Mouse (Mus musculus) heart, embryonic 10.5 days (tissue): ENCODE data around the gene Krt73. TPM values are rescaled to one million over a fixed set of nuclear protein-coding genes. Genes with fewer than 3 reads are reported as not detected.

Experiments used
- DNase-seq: peaks from one replicate; pipeline ENCODE4 v3.0.0-alpha.2; 2017; ENCODE audit warnings: low spot score
- H3K27ac ChIP-seq: fragments of 300-500 bp; sonication (generic); 2 replicates; pipeline ENCODE4 v1.5.1; 2016; ENCODE audit warnings: mild to moderate bottlenecking
- H3K27me3 ChIP-seq: fragments of 300-500 bp; sonication (generic); 2 replicates; pipeline ENCODE4 v1.6.1; 2016; ENCODE audit warnings: mild to moderate bottlenecking; ENCODE audit not compliant: poor library complexity, insufficient read depth, severe bottlenecking
- H3K36me3 ChIP-seq: fragments of 300-500 bp; sonication (generic); 2 replicates; pipeline ENCODE4 v1.6.1; 2016; ENCODE audit warnings: mild to moderate bottlenecking, moderate library complexity
- H3K4me1 ChIP-seq: fragments of 300-500 bp; sonication (generic); 2 replicates; pipeline ENCODE4 v1.6.1; 2016; ENCODE audit warnings: mild to moderate bottlenecking
- H3K4me3 ChIP-seq: fragments of 300-500 bp; sonication (generic); 2 replicates; pipeline ENCODE4 v1.5.1; 2016; ENCODE audit warnings: mild to moderate bottlenecking, moderate library complexity
- H3K9me3 ChIP-seq: fragments of 300-500 bp; sonication (generic); 2 replicates; pipeline ENCODE4 v1.6.1; 2016; ENCODE audit warnings: mild to moderate bottlenecking, moderate library complexity
- WGBS: fragments of 180-500 bp; shearing (Covaris S2); methylation state at CpG from one replicate; pipeline ENCODE4 v1.1.7; 2016; 5-methylcytosine and 5-hydroxymethylcytosine counted together
- polyA plus RNA-seq: library from polyadenylated mRNA; unstranded; fragments of >200 nt; fragmentation: Nextera tagmentation; extraction: Ambion mirVana; gene quantifications from 2 replicates; pipeline ENCODE4 v1.2.1, GENCODE M21; 2016

Krt73 gene
- polyA plus RNA-seq, result not detected in 2 replicates

DNA sequence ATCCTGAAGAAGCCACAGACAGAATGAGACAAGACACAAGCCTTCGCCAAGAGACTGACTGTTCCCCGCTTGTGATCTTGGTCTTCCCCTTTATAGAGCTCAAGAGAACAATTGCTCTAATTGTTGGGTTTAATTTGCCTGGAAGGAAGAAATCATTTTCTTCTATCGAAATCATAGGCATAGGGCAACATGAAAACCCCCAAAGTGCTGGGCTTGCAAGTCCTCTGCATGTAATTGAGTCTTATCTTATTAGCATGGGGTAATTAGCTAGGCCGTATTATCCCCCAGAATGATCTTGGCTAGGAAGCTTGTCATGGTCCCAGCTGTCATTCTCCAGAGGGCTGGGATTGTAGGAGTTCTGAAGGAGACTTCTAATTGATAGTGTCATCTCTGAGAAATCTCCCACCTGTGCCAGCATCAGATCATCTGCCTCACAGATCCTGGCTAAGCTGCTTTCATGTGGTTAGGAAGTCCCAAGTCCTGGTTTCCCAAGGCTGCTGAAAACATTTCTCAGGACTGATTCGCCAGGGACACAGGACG, at the start of gene Krt73:
Krt73 (minus strand) TSS at position 51 of the 540 bp plus-strand sequence.
- Histone ChIP-seq H3K36me3 (no peaks in the 10 kb centered on the region), H3K27ac (no peak within 1 kb of the TSS), H3K4me3 (no peak within 1 kb of the TSS), H3K9me3 (no peaks in the 10 kb centered on the region), H3K4me1 (no peaks in the 10 kb centered on the region), H3K27me3 (peaks cover 42% of the 10 kb centered on the region)
- no peak for DNase-seq
- WGBS, result 76% methylated on average over 6 of the region's 6 CpGs

DNA sequence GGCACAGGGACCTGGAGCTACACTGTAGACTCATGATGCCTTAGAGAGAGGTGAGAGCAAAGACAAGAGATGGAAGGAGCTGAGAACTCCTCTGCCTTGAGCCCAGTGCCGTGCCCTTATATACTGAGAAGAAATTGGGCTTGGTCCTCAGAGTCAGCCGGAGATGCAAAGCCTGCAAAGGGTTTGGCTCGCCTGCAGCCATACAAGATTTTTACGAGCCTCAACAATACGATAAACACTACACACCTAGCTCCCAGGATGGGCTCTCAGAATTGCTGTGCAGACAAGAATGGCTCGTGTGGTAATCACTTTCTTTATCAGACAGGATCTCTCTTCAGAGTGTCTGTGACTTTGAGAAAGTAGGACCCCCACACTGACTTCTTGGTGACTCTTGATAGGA, 48.5 kb upstream of the Krt73 start, which contains the start of gene Krt1:
Krt1 (minus strand) TSS at position 101 of the 400 bp plus-strand sequence.
- no peaks in the 10 kb centered on the region for H3K36me3 ChIP-seq
- DNase-seq, result no peak
- no peaks in the 10 kb centered on the region for H3K9me3 ChIP-seq
- WGBS, result 70% methylated on average over 6 of the region's 6 CpGs
- H3K4me1 ChIP-seq, result peaks cover 21% of the 10 kb centered on the region
- H3K27ac ChIP-seq, result no peak within 1 kb of the TSS
- peaks cover 92% of the 10 kb centered on the region for H3K27me3 ChIP-seq
- no peak within 1 kb of the TSS for H3K4me3 ChIP-seq

DNA sequence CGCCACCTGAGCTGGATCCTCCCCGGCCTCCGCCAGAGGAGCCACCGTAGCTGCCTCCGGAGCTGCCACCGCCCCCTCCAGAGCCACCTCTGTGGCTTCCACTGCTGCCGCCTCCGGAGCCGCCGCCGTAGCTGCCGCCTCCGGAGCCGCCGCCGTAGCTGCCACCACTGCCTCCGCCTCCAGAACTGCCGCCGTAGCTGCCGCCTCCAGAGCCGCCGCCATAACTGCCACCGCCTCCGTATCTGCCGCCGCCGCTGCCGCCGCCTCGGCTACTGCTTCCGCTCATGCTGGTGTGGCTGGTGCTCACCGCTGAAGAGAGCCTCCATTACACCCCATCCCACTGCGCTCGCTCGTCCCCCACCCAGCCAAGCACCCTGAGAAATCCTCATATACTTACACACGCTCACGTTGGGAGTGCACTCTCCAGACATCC, 43.8 kb upstream of the Krt73 start:
- H3K4me3 ChIP-seq, result peak overlapping the region; percentile 66
- no peak for DNase-seq
- H3K9me3 ChIP-seq, result no peaks in the 10 kb centered on the region
- WGBS, result under 1% methylated on average over 37 of the region's 37 CpGs
- H3K27ac ChIP-seq, result peak overlapping the region; percentile 83
- no peaks in the 10 kb centered on the region for H3K36me3 ChIP-seq
- H3K27me3 ChIP-seq, result peaks cover 76% of the 10 kb centered on the region
- peaks cover 7% of the 10 kb centered on the region for H3K4me1 ChIP-seq

DNA sequence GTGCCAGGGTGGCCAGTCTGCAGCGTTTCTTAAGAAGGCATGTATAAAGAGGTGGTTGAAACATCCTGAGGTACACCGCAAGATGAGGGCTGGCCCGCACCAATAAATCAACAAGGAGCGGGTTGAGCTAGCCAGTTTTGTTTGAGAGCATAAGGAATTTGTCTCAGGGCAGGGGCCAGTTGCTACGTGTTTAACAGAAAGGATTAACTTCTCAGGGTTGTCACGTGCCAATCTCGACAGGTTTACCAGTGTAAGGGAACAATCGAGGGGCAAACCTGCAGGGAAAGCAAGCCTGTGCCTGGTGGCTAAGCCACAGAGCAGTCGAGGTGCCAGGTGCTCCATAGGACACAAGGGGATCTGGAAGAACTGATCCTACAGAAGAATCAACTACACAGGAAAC, 41.0 kb upstream of the Krt73 start:
- peaks cover 7% of the 10 kb centered on the region for H3K4me1 ChIP-seq
- no peak for DNase-seq

DNA sequence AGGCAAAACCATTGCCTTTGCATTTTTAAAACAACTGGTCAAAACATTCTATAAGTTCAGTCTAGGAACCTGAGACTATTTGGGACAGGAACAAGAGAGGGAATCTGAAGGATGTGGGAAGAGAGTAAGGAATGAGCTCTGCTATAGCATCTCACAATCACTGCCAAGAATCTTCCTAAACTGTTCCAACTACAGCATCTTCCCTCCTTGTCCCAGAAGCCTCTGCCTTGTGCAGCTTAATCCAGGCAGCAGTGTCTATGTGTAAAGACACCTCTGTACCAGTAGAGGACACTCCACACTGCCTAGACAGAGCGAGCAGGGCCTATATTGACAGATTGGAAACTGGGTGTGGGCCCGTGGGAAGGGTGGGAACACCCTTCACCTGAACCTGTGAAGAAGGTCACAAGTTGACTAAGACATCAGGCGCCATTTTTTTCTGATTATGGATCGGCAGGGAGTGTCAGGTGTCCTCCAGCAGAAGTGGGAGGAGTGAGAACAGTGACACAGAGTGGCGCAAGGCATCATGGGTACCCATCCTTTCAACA, 32.7 kb upstream of the Krt73 start:
- Histone ChIP-seq H3K4me3 (no peak overlapping the region), H3K27ac (no peak overlapping the region), H3K9me3 (no peaks in the 10 kb centered on the region), H3K36me3 (no peaks in the 10 kb centered on the region), H3K27me3 (peaks cover 14% of the 10 kb centered on the region; the same call in 1 of the 2 replicates), H3K4me1 (no peaks in the 10 kb centered on the region)
- DNase-seq, result no peak
- WGBS, result 60% methylated on average over 5 of the region's 5 CpGs

More for the DNA sequence above, 41.0 kb upstream of the Krt73 start:
- no peak overlapping the region for H3K27ac ChIP-seq
- no peaks in the 10 kb centered on the region for H3K9me3 ChIP-seq
- WGBS, result 70% methylated on average over 9 of the region's 9 CpGs
- H3K4me3 ChIP-seq, result no peak overlapping the region
- no peaks in the 10 kb centered on the region for H3K36me3 ChIP-seq
- H3K27me3 ChIP-seq, result peaks cover 59% of the 10 kb centered on the region

DNA sequence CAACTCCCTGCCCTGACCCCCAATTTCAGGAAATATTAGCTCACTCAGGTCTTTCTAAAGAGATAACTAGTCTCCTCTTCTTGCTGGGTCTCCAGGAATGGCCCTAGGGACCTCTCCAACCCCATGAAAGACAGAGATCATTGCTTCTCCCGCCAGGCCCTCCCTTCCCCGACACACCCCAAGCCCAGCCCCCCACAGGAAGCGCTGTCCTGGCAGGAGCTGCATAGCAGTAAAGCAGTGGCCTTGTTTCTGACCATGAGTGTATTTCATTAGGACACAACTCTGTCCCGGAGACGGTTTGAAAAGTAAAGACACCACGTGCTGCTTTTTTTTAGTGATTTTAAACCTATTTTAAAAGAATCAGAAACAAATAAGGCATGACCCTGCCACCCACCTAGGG, 31.0 kb upstream of the Krt73 start:
- 45% methylated on average over 6 of the region's 6 CpGs for WGBS
- no peak for DNase-seq

DNA sequence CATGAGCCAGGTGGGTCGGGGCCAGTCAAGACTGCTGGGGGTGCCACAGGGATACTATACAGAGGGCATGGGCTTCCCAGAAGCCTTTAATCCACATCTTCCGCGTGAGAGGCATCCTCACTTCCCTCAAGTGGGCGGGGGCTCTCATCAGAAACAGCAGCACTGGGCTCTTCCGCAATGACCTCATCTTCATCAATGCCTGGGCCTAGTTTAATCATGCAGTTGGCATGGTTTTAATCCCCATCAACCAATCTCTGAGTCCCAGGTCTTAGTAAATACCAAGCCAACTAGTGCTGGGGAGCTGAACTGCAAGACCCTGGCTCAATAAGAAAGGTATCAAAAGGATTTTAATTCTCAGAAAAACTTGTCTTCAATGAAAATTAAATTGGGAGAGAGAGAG, 27.3 kb upstream of the Krt73 start:
- Histone ChIP-seq H3K4me3 (no peak overlapping the region), H3K36me3 (no peaks in the 10 kb centered on the region), H3K27ac (no peak overlapping the region), H3K27me3 (0 out of 2 replicates have a peak, but pooled peaks cover 14% of the 10 kb centered on the region), H3K4me1 (peaks cover 14% of the 10 kb centered on the region; the same call in 1 of the 2 replicates), H3K9me3 (no peaks in the 10 kb centered on the region)
- no peak for DNase-seq
- WGBS, result 69% methylated on average over 5 of the region's 5 CpGs

More for the DNA sequence above, 31.0 kb upstream of the Krt73 start:
- Histone ChIP-seq H3K27ac (no peak overlapping the region), H3K4me3 (no peak overlapping the region), H3K9me3 (no peaks in the 10 kb centered on the region), H3K4me1 (no peaks in the 10 kb centered on the region), H3K36me3 (no peaks in the 10 kb centered on the region), H3K27me3 (peaks cover 5% of the 10 kb centered on the region; the same call in 1 of the 2 replicates)

DNA sequence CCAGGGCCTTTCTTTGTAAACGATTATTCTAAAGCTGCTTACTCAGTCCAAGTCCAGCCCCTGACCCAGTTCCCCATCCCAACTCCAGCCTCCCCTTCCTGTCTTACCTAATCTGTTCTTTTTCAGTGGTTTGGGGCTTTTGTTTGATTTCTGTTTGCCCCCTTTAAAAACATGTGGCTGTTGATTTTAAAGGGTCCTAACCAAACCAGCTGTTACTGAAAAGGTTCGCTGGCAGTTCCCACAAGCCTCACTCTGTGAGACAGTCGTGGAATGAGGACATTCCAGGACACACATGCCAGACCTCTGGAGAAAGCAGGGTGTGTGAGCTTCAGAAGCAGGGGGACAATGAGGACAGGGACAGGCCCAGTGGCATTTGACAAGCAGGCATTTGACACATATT, 19.6 kb upstream of the Krt73 start:
- Histone ChIP-seq H3K36me3 (no peaks in the 10 kb centered on the region), H3K9me3 (no peaks in the 10 kb centered on the region)
- 25% methylated on average over 3 of the region's 3 CpGs for WGBS

DNA sequence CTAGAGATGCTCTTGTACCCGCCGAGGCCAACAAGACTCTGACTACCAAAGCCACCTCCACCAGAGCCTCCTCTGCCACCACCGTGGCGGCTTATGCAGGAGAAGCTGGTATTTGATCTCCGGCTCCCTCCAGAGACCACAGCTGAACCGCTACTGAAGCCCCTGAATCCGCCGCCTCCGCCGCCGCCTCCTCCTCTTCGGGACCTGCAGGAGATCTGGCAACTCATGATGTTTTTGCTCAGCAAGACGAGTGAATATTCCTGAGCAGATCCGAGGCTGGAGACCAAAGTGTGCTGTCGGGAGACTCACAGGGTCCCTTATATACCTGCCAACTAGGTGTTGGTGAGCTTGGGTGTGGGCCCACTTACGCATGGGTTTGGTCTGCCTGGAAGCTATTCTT, 15.7 kb upstream of the Krt73 start, which contains the start of gene Krt2:
Krt2 (minus strand) TSS at position 295 of the 400 bp plus-strand sequence.
- Histone ChIP-seq H3K9me3 (no peaks in the 10 kb centered on the region), H3K4me1 (no peaks in the 10 kb centered on the region), H3K27me3 (peaks cover 28% of the 10 kb centered on the region), H3K4me3 (no peak within 1 kb of the TSS), H3K36me3 (no peaks in the 10 kb centered on the region), H3K27ac (no peak within 1 kb of the TSS)
- DNase-seq, result no peak
- 60% methylated on average over 16 of the region's 16 CpGs for WGBS

More for the DNA sequence above, 19.6 kb upstream of the Krt73 start:
- peaks cover 22% of the 10 kb centered on the region for H3K27me3 ChIP-seq
- H3K4me1 ChIP-seq, result peaks cover 21% of the 10 kb centered on the region; the same call in 1 of the 2 replicates
- no peak for DNase-seq
- no peak overlapping the region for H3K4me3 ChIP-seq
- H3K27ac ChIP-seq, result no peak overlapping the region

DNA sequence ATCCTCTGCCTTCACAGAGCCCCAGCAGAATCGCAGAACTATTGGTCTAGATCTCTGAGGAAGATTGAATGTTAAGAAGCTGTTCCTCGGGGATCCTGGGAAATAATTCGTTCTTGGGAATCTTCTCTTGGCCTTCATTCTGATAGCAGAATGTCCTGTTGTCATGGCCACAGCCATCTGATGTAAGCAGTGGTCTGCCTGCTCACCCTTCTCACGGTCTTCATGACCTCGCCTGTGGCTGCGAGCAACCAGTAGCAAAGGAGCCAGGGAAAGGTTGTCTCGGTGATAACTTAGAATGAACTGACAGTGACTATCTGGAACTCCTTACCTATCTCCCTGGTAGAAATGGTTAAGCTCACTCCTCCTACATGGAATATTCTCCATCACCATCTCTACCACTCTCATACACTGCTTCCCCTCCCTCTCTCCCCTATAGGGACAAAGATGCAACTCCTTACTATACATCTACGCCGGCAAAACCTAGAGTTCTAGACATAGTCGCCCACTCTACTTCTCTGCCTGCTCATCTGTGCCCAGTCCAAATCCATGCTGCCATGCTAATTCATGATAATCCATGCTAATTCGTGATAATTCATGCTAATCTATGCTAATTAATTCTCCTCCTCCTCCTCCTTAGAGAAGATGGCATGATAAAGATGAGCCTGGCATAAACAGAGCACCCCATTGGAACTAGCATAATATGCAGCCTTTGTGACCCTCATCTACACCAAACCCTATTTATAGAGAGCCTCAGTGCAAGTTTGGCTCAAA, 1.1 kb upstream of the Krt73 start:
- no peak overlapping the region for H3K27ac ChIP-seq
- WGBS, result 79% methylated on average over 11 of the region's 11 CpGs
- H3K27me3 ChIP-seq, result peaks cover 34% of the 10 kb centered on the region
- no peak overlapping the region for H3K4me3 ChIP-seq
- no peak for DNase-seq
- no peaks in the 10 kb centered on the region for H3K9me3 ChIP-seq
- H3K36me3 ChIP-seq, result no peaks in the 10 kb centered on the region
- no peaks in the 10 kb centered on the region for H3K4me1 ChIP-seq

DNA sequence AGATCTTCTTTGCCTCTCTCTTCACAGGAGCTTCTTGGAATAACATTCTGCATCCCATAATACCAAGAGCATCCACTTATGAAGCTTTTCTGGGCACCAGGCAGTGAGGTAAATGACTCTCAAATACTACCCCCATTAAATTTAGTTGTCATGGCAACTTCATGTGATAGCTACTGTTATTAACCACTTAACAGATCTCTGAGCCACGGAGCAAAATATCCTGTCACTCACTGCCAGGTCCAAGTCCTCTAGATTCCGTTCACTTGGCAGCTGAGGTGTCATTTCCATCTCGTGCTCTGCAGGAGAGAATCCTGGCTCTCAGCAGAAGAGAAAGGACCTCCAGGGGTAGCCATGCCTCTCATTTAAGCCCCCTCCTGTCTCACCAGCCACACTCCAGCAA, 11.3 kb downstream of the Krt73 start:
- no peaks in the 10 kb centered on the region for H3K36me3 ChIP-seq
- 26% methylated on average over 3 of the region's 3 CpGs for WGBS
- peaks cover 35% of the 10 kb centered on the region for H3K27me3 ChIP-seq
- H3K4me3 ChIP-seq, result no peak overlapping the region
- no peaks in the 10 kb centered on the region for H3K4me1 ChIP-seq
- H3K27ac ChIP-seq, result no peak overlapping the region
- DNase-seq, result no peak
- no peaks in the 10 kb centered on the region for H3K9me3 ChIP-seq

DNA sequence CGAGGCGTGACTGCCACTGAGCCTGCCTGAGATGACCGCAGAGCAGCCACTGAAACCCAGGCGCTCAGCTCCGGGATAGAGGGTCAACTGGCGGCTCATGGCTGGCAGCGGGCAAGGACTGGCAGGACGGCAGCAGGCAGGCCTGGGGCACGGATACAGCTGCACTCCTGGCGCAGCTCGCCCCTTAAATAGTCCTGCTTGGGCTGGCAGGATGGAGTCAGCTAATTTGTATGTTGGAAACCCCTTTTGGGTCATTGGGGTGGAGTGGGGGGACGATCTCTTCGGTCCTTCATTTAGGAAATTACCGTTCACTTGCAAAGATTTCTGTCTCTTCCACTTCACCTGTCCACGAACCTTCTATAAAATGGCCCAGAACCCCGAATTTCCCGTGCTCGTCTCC, 15.8 kb downstream of the Krt73 start, which contains the start of gene Krt72:
Krt72 (minus strand) TSS at position 101 of the 400 bp plus-strand sequence.
- 81% methylated on average over 18 of the region's 18 CpGs for WGBS
- no peak for DNase-seq
- no peaks in the 10 kb centered on the region for H3K9me3 ChIP-seq

DNA sequence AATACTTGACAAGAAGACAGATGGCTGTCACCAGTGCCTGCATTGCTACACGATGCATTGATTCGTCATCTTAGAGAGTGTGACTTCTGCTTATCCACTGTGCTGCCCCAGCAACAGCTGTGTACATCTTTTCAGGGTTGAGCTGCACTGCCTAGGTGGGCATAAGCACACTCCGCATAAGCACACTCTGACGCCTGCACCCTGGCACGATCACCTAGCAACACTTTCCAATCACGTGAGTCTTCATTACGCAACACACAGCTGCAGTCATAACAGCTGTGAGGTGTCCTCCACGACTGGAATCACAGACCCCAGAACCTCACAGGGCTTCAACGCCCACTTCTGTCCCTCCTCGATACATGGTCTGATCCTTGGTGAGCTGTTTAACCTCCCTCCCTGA, 28.7 kb downstream of the Krt73 start:
- peaks cover 57% of the 10 kb centered on the region for H3K27me3 ChIP-seq
- H3K27ac ChIP-seq, result no peak overlapping the region
- WGBS, result 85% methylated on average over 10 of the region's 10 CpGs
- DNase-seq, result no peak
- no peaks in the 10 kb centered on the region for H3K36me3 ChIP-seq
- H3K4me1 ChIP-seq, result no peaks in the 10 kb centered on the region
- no peaks in the 10 kb centered on the region for H3K9me3 ChIP-seq
- H3K4me3 ChIP-seq, result no peak overlapping the region

More for the DNA sequence above, 15.8 kb downstream of the Krt73 start, which contains the start of gene Krt72:
- Histone ChIP-seq H3K27me3 (peaks cover 29% of the 10 kb centered on the region), H3K36me3 (no peaks in the 10 kb centered on the region), H3K4me3 (no peak within 1 kb of the TSS), H3K4me1 (no peaks in the 10 kb centered on the region), H3K27ac (no peak within 1 kb of the TSS)
